Mouse (Mus musculus) heart, postnatal 0 days (tissue): ENCODE results near the gene Cgas.

Source experiments
- CTCF ChIP-seq: IDR thresholded peaks from 2 replicates; pipeline ENCODE4 v1.5.1; 2016; ENCODE audit warnings: antibody characterized with exemption, control low read depth, low read depth
- EP300 ChIP-seq: IDR thresholded peaks from 2 replicates; pipeline ENCODE4 v1.6.1; 2016; ENCODE audit warnings: antibody characterized with exemption, low read depth

DNA sequence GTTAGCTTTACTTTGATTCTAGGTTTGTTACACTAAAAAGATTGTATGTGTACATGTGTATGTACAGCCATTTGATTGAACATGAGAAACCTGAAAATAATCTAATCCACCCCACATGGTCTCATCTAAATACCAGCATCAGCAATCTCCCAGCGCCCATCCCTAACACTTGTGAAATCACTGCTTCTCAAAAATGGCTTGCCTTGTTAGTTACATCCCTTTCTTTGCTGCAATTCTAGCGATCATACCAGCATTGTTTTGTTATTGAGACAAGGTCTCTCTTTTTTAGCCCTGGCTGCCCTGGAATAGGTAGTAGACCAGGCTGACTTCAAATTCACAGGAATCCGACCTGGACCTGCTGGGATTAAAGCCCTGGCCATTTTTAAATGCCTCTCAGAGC lies 39.3 kb upstream of the Cgas start:
- TF ChIP-seq EP300, result no peak
- no peak for TF ChIP-seq CTCF
